Mouse (Mus musculus) myocyte (in vitro differentiated cells): ENCODE measurements around the gene Slc20a1. TPM values are rescaled to one million over a fixed set of nuclear protein-coding genes. Genes with fewer than 3 reads are reported as not detected.

Source experiments
- H3K27me3 ChIP-seq: one replicate; pipeline ENCODE4 v1.6.1; 2011; ENCODE audit not compliant: control insufficient read depth, insufficient read depth, insufficient read length
- H3K36me3 ChIP-seq: one replicate; pipeline ENCODE4 v1.6.1; 2011; ENCODE audit not compliant: control insufficient read depth, insufficient read depth
- H3K4me2 ChIP-seq: one replicate; pipeline ENCODE4 v1.6.1; 2011; ENCODE audit warnings: low read depth, control low read depth
- H3K4me3 ChIP-seq: one replicate; pipeline ENCODE4 v1.5.1; 2011; ENCODE audit warnings: mild to moderate bottlenecking, control low read depth, moderate library complexity
- H3K79me2 ChIP-seq: one replicate; pipeline ENCODE4 v1.6.1; 2011; ENCODE audit not compliant: control insufficient read depth, insufficient read depth
- H3ac ChIP-seq: one replicate; pipeline ENCODE4 v1.6.1; 2011; ENCODE audit not compliant: control insufficient read depth, insufficient read length
- CEBPB ChIP-seq: IDR thresholded peaks from 2 replicates; pipeline ENCODE4 v1.6.1; 2011; ENCODE audit warnings: mild to moderate bottlenecking, moderate library complexity; ENCODE audit not compliant: poor library complexity, insufficient read depth, severe bottlenecking
- E2F4 ChIP-seq: IDR thresholded peaks from one replicate; pipeline ENCODE4 v1.6.1; 2011; ENCODE audit warnings: mild to moderate bottlenecking, control low read depth, moderate library complexity; ENCODE audit not compliant: insufficient read depth
- MAX ChIP-seq: IDR thresholded peaks from one replicate; pipeline ENCODE4 v1.6.1; 2011; ENCODE audit warnings: low read depth, mild to moderate bottlenecking, control low read depth
- MYOD1 ChIP-seq, 3 experiments: IDR thresholded peaks; one replicate each; pipeline ENCODE4 v1.6.1; 2011; ENCODE audit warnings: control low read depth in 2 of 3, low read depth in 2 of 3, mild to moderate bottlenecking in 2 of 3, moderate library complexity in 1 of 3; ENCODE audit not compliant: insufficient read length in 2 of 3, control insufficient read depth in 1 of 3
- MYOG ChIP-seq, 3 experiments: IDR thresholded peaks; one replicate each; pipeline ENCODE4 v1.6.1; 2011; ENCODE audit warnings: control low read depth in 2 of 3, low read depth in 2 of 3, mild to moderate bottlenecking in 2 of 3; ENCODE audit not compliant: insufficient read length in 2 of 3, control insufficient read depth in 1 of 3, insufficient read depth in 1 of 3
- POLR2A ChIP-seq: IDR thresholded peaks from one replicate; pipeline ENCODE4 v1.6.1; 2011; ENCODE audit warnings: low read depth, mild to moderate bottlenecking, control low read depth, moderate library complexity; ENCODE audit not compliant: insufficient read length
- POLR2AphosphoS2 ChIP-seq: IDR thresholded peaks from one replicate; pipeline ENCODE4 v1.6.1; 2011; ENCODE audit warnings: low read depth, control low read depth; ENCODE audit not compliant: insufficient read length
- REST ChIP-seq: IDR thresholded peaks from one replicate; pipeline ENCODE4 v1.6.1; 2011; ENCODE audit warnings: mild to moderate bottlenecking, control low read depth, moderate library complexity; ENCODE audit not compliant: insufficient read depth, insufficient read length
- SRF ChIP-seq: IDR thresholded peaks from one replicate; pipeline ENCODE4 v1.6.1; 2011; ENCODE audit warnings: low read depth; ENCODE audit not compliant: control insufficient read depth, insufficient read length
- TCF12 ChIP-seq: IDR thresholded peaks from one replicate; pipeline ENCODE4 v1.6.1; 2011; ENCODE audit warnings: mild to moderate bottlenecking, control low read depth; ENCODE audit not compliant: poor library complexity, insufficient read depth, severe bottlenecking
- TCF3 ChIP-seq: IDR thresholded peaks from one replicate; pipeline ENCODE4 v1.6.1; 2011; ENCODE audit warnings: low read depth, control low read depth; ENCODE audit not compliant: insufficient read length
- USF1 ChIP-seq: IDR thresholded peaks from one replicate; pipeline ENCODE4 v1.6.1; 2011; ENCODE audit warnings: low read depth, mild to moderate bottlenecking, control low read depth, moderate library complexity
- polyA plus RNA-seq: library from polyadenylated mRNA; unstranded; fragments of >200 nt; fragmentation: generic; extraction: Trizol; gene quantifications from one replicate; pipeline ENCODE4 v1.2.1, GENCODE M21; 2012; ENCODE audit warnings: missing spikeins

Gene Slc20a1
- polyA plus RNA-seq, 1 experiment, result 41.7 TPM

DNA sequence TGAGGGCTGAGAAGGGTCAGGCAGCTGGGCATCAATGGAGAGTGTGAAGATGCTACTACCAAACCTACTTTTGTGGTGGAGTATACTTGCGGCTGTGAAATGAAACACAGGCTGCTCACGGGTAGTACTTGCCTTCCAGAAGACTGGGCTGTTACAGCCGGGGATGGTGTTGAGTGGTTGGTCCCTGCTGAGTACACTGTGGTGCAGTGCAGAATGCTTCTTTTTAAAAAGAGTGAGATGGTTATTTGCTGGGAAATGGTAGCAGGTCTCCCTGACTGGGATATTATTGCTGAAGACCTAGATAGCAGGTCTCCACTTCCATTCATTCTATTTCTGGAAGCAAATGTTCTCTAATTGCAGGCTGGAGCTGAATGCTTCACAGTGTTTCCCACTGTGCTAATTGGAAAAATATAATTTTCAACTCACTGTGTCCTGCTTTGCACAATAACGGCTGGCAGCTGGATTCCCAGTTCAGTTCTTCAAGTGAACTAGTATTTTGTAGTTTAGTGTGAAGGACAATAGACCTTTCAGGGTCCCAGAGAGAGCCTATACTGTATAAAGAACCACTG is 20.1 kb downstream of the Slc20a1 start:
- Histone ChIP-seq H3K79me2 (no peaks in the 10 kb centered on the region), H3K4me2 (no peak overlapping the region), H3K36me3 (no peaks in the 10 kb centered on the region), H3K27me3 (no peaks in the 10 kb centered on the region), H3K4me3 (no peak overlapping the region), H3ac (no peak overlapping the region)
- TF ChIP-seq USF1 (no peak), SRF (no peak), CEBPB (no peak), E2F4 (no peak), TCF3 (no peak), TCF12 (no peak), MAX (no peak), MYOD1 (IDR thresholded peaks at IDR 0.05; ENCODE audit: control insufficient read depth in 1 of 3, insufficient read length in 2 of 3, low read depth in 2 of 3) (no peak), POLR2AphosphoS2 (no peak), MYOG (IDR thresholded peaks at IDR 0.05; ENCODE audit: control insufficient read depth in 1 of 3, insufficient read depth in 1 of 3, insufficient read length in 2 of 3, low read depth in 2 of 3) (no peak), POLR2A (no peak), REST (no peak)

DNA sequence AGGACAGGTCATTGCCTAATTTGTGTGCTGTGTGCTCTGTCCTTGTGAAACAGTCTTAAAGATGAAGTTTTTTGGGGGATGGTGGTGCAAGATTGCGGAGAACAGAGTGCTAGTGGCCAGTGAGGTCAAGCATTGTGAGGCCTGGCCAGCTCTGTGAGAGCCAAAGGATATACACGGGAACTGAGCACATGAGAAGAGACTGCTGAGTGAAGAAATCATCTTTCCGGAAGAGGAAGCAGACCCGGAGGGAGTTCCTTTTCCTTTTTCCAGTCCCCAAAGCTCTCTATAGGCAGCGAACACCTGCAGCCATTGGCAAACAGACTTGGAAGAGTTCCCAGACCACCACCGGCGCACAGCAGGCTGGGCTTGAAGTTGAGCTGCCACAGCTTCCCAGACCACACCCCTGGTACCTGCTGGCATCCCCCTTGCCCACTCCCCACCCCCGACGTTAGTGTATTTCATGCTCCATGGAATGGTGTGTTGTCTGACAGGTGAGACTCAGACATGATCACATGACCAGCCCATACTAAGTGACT is 22.6 kb downstream of the Slc20a1 start:
- H3K79me2 ChIP-seq, result no peaks in the 10 kb centered on the region
- H3ac ChIP-seq, result no peak overlapping the region
- TF ChIP-seq CEBPB, result no peak
- no peak overlapping the region for H3K4me2 ChIP-seq
- H3K27me3 ChIP-seq, result no peaks in the 10 kb centered on the region
- H3K4me3 ChIP-seq, result no peak overlapping the region
- no peaks in the 10 kb centered on the region for H3K36me3 ChIP-seq

GRCm38 (mm10) chr2:129224178-129224577 is 25.6 kb downstream of the Slc20a1 start:
- no peak for TF ChIP-seq USF1
- TF ChIP-seq REST, result no peak
- TF ChIP-seq POLR2AphosphoS2, result no peak
- TF ChIP-seq SRF, result no peak
- TF ChIP-seq CEBPB, result no peak
- no peak for TF ChIP-seq MYOG (IDR thresholded peaks at IDR 0.05; ENCODE audit: control insufficient read depth in 1 of 3, insufficient read depth in 1 of 3, insufficient read length in 2 of 3, low read depth in 2 of 3)
- H3K4me3 ChIP-seq, result no peak overlapping the region
- no peaks in the 10 kb centered on the region for H3K79me2 ChIP-seq
- H3K27me3 ChIP-seq, result no peaks in the 10 kb centered on the region
- no peak overlapping the region for H3K4me2 ChIP-seq
- no peaks in the 10 kb centered on the region for H3K36me3 ChIP-seq
- no peak overlapping the region for H3ac ChIP-seq

GRCm38 (mm10) chr2:129225251-129225819 is 26.8 kb downstream of the Slc20a1 start:
- TF ChIP-seq REST (no peak), MYOD1 (IDR thresholded peaks at IDR 0.05; ENCODE audit: control insufficient read depth in 1 of 3, insufficient read length in 2 of 3, low read depth in 2 of 3) (no peak), MAX (no peak), POLR2A (no peak), SRF (no peak), USF1 (no peak), POLR2AphosphoS2 (no peak), CEBPB (no peak)
- no peak overlapping the region for H3K4me2 ChIP-seq
- H3K27me3 ChIP-seq, result no peaks in the 10 kb centered on the region
- no peaks in the 10 kb centered on the region for H3K36me3 ChIP-seq
- no peak overlapping the region for H3K4me3 ChIP-seq
- H3K79me2 ChIP-seq, result no peaks in the 10 kb centered on the region
- H3ac ChIP-seq, result no peak overlapping the region

DNA sequence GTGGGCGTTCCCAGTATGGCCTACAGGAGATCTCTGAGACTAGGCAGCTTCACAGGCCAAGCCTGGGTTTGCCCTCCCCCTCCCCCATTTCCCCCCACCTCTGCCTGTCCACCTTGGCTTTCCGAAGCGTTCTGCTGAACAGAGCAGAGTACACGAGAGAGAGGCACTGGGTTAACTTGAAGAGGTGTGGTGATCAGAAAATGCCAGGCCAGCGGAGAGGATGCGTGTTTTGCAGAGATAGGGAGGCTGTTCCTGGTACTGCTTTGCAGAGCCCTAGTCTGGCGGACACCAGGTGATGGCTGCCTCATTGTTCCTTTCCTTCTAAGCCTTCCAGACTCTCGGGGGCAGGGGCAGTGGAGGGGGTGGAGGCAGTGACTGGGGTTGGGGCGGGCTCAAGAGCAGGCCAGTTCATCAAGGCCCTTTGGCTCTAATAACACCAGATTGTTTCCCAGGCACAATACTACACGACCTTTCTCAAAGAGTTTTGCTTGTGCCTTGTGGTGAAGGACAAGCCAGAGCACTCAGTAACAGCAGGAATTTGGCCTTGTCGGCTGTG is 27.8 kb downstream of the Slc20a1 start:
- no peaks in the 10 kb centered on the region for H3K27me3 ChIP-seq
- TF ChIP-seq MYOG (IDR thresholded peaks at IDR 0.05; ENCODE audit: control insufficient read depth in 1 of 3, insufficient read depth in 1 of 3, insufficient read length in 2 of 3, low read depth in 2 of 3) (no peak), CEBPB (no peak), TCF3 (no peak), SRF (no peak), POLR2A (no peak), TCF12 (no peak), USF1 (no peak), E2F4 (no peak), POLR2AphosphoS2 (no peak), REST (no peak), MAX (no peak), MYOD1 (IDR thresholded peaks at IDR 0.05; ENCODE audit: control insufficient read depth in 1 of 3, insufficient read length in 2 of 3, low read depth in 2 of 3) (no peak)
- no peaks in the 10 kb centered on the region for H3K36me3 ChIP-seq
- H3K79me2 ChIP-seq, result no peaks in the 10 kb centered on the region
- no peak overlapping the region for H3ac ChIP-seq
- H3K4me3 ChIP-seq, result no peak overlapping the region
- no peak overlapping the region for H3K4me2 ChIP-seq
